Mouse (Mus musculus) hindlimb bud, embryonic 11.5 days (tissue): Measurements from ENCODE around the gene Bscl2.
"Not testable (repeated sequence)": the region's sequence is repeated elsewhere in the genome, so short reads cannot be mapped to it uniquely, and the experiment has no call there.

Source experiments
- DNase-seq: peaks from one replicate; pipeline ENCODE4 v3.0.0-alpha.2; 2012; ENCODE audit warnings: low read depth, low spot score; ENCODE audit errors: extremely low spot score

Bscl2 gene

DNA sequence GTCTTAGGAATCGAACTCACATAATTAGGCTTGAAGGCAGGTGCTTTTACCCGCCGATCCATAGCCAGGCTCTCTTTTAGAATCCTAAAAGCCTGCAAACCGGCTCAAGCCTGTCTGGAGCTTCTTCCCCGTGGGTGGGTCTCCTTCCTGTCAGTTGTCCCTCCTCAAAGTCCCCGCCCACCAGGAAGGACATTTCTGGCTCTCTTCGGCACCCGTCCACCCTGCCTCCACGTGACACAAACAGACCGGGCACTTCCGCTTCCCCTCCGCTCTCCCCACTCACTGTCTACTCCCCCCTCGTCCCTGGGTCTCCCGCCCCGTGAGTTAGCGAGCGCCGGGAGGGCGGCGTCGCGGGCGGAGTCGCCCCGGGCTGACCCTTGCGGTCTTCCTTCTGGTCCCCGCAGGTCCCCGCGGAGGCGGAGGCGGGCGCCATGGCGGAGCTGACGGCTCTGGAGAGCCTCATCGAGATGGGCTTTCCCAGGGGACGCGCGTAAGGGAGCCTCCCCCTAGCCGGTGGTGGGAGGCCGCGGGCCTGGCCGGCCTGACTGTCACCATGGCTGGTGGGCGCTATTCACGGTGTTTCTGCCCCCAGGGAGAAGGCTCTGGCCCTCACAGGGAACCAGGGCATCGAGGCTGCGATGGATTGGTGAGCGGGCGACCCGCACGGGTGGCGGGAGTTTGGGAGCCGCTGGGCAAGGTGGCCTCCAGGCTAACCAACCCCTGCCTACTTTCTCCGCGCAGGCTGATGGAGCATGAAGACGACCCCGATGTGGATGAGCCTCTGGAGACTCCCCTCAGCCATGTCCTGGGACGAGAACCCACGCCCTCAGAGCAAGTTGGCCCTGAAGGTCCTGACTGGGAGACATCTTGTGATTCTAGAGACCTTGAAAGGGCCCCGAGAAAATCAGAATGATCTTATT, 34.3 kb downstream of the Bscl2 start, which contains the start of gene Ubxn1:
Gene Ubxn1 (plus strand): TSS at position 230 of the 920 bp plus-strand sequence.
- DNase-seq = peak; percentile 79

DNA sequence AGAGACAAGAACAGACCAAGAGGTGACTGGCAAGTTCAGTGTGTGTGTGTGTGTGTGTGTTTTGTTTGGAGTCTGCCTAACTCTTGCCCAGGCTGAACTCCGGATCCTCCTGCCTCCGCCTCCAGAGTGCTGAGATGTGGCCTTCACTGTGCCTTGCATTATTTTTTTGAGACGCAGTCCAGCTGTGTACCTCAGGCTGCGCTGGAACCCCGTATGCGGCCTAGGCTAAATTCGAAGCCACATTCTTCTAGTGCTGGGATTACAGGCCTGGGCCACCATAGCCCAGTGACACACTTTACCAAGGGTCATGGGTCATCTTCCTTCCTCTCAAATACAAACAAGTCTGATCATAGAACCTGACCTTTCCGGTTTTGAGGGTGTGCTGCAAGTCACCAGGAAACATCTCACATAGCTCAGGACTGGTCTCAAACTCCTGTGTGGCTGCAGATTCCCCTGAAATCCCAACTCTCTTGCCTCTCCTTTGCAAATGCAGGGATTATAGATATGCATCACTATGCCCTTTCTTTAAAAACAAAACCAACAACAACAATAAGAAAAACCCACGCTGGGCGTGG, 35.1 kb downstream of the Bscl2 start:
- no peak for DNase-seq

DNA sequence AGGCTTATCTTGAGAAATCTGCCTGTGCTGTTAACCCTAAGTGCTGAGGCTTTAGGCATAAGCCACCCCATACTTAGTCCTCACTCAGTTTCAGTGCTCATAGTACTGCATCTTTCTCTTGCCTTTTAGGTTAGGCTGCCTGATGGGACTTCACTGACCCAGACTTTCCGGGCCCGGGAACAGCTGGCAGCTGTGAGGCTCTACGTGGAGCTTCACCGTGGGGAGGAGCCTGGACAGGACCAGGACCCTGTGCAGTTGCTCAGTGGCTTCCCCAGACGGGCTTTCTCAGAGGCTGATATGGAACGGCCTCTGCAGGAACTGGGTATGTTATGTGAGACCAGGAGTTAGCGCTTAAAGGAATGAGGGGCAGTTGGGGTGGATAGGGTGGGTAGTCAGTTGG, 37.8 kb downstream of the Bscl2 start:
- DNase-seq = no peak

DNA sequence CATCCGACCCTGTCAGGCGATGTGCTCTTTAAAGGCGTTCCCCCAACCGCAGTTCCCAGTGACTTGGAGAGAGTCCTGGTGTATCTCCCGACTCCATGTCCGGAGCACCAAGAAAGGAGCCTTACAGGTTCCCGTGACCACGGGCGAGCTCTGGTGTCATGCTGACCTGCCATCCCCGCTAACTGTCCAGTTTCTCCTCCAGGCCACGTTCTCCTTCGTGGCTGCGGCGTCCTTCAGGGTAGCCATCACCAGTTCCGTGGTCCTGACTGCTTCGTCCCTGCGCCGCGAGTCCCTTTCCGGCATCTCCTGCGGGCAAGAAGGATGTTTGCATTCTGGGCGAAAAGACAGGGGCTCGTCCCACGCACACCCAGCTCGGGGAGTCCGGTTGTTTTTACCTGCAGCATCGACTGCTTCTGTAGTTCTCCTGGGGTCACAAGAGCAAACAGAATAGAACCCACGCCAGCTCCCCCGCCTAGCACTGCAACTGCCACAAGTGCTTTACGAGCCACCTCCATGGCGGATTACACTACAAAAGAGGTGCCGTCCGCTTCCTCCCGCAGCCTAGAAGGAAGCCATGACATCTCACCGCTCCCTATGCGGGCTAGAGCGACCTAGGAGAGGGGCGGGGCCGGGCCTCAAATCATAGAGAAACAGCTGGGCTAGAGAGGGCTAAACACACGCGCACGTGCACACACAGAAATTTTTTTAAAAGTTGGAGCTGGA, 43.2 kb downstream of the Bscl2 start, which contains the start of gene Uqcc3:
Gene Uqcc3 (minus strand): TSS at position 613 of the 723 bp plus-strand sequence.
- DNase-seq = no peak

DNA sequence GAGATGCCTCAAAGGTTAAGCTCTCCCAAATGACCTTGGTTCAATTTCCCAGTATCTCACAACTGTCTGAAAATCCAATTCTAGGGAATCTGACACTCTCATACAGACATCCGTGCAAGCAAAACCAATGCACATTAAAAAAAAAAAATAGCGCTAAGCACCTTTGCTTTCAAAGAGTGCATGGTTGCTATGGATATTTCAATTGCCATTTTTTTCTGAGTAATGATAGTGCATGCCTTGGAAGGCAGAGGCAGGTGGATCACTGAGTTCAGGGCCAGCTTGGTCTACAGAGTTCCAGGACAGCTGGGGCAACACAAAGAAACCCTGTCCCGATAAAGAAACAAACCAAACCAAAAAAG, 43.7 kb downstream of the Bscl2 start:
- DNase-seq = no peak

DNA sequence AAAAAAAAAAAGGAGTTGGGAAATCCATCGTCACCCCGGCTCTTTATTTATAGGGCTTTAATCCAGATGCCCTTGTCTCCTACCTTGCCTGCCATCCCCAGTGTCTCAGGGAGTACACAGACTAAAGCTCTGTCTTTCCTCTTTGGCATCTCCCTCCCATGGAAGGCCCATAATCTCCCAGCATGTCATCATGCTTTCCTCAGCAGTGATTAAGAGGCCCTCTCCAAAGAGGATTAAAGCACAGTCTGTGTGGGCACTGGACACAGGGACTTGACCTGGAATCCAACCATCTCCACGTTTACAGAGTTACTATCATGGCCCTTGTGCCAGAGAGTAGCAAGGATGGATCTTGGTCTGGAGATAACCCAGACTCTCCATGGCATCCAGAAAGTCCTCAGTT, 46.3 kb downstream of the Bscl2 start, which contains the start of the genes Lbhd1 and Gm49403:
Gene Lbhd1 (plus strand): TSS at position 117 of the 400 bp plus-strand sequence.
Gene Gm49403 (plus strand): TSS at position 315 of the 400 bp plus-strand sequence.
- no peak for DNase-seq

DNA sequence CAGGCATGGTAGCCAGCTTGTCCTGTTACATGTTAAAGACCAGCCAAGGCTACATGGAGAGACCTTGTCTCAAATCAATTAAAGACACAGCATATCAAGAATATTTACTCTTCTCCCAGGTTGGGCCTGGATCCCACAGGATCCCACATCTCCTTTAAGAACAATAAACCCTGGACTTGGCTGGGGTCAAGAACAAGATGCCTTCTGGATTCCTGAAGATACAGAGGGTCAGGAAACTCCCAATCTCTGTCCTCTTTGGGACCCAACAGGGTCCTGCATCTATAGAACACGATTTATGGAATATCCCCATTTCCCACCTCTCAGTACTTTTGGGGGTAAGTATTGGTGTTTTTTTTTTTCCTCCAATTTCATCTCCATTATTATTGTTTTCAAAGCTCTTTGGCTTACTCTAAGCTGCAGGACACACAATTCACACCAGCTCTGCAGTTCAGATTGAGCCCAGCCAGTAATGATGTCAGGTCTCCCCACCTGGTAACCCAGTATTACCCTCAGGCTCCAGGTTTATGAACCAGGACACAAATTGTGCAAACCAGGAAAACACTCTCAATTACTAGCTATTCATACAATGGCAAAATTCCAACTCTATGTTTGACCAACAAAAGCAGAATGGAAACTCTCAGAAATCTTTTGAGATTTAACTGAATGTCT, 49.8 kb downstream of the Bscl2 start:
- no peak for DNase-seq

DNA sequence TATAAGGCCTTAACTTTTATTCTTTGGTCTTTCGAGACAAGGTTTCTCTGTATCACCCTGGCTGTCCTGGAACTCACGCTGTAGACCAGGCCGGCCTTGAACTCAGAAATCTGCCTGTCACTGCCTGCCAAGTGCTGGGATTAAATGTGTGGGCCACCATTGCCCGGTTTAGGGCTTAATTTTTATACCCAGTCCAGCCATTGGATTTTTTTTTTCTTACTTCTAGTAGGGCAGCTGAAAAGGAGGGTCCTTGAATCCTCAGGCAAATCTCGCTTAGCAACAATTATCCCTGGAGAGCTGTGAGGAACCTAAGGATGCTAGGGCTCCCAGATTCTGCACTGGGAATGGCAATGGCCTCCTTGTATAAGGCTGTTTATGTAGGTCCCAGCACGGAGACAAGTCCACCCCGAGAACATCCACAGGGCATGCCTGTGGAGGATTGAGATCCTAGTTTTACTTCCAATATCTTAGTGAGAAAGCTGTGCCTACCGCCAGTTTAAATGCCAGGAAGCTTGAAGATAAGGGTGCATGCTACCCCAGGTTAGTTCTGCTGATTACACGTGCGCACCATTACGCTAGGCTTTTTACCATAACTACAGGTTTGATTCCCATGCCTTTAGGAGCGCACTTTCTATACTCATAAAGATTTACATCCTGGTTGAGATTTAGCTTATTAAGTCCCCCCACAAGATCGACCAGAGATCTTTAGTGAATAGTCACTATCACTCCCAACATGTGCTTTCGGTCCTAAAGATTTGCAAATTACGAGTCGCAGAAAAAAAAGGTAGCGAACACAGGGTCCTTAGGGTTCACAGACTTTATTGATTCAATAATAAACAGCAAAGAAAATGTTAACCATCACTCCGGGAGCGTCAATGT, 50.6 kb downstream of the Bscl2 start:
- DNase-seq = no peak

DNA sequence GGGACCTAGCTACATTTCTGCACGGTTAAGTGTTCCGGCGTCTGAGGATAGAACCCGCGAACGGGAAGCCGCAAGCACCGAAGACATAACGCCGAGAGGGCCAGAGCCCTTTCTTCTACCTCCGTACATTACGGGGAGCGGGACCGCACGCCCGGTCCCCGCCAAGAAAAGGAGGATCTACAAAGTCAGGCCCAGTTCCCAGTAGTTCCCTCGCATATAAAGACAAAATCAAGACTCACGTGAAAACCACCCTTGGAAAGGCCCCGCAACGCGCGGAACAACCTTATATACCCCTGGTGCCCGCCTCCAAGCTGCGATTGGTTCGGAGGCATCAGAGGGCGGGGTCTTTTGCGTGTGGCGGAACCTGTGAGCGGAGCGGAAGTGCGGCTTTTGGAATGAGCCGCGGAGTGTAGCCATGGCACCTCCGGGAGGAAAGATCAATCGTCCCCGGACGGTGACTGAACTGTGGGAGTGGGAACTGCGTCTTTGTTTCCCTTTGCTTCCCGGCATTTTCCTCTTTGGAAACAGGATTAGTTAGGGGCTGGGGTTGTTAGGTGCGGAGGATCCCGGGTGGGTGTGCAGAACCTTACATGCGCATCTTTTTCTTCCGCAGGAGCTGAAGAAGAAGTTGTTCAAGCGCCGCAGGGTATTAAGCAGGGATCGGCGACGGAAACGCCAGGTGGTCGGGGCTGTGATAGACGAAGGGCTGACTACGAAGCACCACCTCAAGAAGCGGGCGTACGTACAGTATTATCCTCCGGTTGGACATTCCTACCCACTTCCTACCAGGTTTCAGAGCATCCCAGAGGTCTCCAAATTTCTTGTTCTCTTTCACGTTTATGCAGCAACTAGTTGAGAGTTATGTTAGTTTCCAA, 51.5 kb downstream of the Bscl2 start, which contains the start of the genes 1810009A15Rik and Gm49416:
Gene 1810009A15Rik (plus strand): TSS at position 343 of the 875 bp plus-strand sequence.
Gene Gm49416 (plus strand): TSS at position 416 of the 875 bp plus-strand sequence.
- DNase-seq = peak; percentile 86

DNA sequence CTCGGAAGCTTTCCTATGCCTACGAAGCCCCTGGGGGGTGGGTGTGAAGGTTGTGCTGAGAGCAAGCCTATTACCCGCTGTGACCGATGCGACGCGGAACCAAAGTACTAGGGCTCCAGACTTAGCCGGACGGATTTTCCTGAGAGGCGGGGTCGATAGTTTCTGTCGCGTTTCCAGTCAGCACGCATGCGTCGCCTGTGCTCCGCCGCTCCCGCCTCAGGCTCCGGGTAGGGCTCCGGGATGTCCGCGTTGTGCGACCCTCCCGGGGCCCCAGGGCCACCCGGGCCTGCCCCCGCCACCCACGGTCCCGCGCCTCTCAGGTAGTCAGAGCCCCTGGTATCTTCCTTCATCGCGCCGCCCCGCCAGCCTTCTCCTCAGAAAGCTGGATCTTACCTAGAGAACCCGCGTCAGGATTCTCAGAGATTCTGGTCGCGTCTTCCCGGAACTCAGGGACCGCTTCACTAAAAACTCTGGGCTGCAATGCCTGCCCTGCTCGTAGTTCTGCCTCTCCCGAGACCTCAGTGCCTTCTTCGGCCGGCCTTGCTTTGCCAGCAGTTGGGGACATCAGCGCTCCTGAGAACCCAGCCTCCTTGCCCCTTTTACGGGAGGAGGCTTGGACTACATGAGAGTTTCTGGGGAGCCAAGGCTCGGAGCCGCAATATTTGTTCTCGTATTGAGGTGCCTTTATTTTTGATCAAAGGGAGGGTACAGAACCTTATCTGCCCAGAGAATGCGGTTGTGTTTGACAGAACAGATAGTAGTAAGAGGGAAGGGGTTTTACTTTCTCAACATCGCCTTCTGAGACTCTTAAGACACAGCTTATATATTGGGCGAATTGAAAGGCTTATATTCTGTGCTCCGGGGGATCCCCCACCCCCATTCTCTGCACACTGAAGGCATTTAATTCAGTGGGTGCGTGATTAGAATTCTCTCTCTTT, 55.8 kb downstream of the Bscl2 start, which contains the start of gene Ints5:
Gene Ints5 (plus strand): TSS at position 177 of the 938 bp plus-strand sequence.
- no peak for DNase-seq

DNA sequence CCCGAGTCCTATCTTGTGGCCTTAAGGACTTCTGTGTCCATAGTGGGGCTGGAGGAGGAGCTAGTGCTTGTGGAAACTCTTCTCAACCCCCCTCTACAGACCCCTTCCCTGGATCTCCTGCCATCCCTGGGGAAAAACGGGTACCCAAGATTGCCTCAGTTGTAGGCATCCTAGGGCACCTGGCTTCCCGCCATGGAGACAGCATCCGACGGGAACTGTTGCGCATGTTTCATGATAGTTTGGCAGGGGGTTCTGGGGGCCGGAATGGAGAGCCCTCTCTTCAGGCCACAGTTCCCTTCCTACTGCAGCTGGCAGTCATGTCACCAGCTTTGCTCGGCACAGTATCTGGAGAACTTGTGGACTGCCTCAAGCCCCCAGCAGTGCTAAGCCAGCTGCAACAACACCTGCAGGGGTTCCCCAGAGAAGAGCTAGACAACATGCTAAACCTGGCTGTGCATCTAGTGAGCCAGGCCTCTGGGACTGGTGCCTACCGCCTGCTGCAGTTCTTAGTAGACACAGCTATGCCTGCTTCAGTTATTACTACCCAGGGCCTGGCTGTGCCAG, 58.2 kb downstream of the Bscl2 start:
- no peak for DNase-seq

DNA sequence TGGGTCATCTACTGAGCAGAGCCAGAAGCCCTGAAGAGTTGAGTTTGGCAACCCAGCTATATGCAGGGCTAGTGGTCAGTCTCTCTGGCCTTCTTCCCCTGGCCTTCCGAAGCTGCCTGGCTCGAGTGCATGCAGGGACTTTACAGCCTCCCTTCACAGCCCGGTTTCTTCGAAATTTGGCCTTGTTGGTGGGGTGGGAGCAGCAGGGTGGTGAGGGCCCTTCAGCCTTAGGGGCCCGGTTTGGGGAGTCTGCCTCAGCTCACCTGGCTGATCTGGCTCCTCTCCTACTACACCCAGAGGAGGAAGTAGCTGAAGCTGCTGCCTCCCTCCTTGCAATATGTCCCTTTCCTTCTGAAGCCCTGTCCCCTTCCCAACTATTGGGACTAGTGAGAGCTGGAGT, 59.0 kb downstream of the Bscl2 start:
- DNase-seq = not testable (repeated sequence)

DNA sequence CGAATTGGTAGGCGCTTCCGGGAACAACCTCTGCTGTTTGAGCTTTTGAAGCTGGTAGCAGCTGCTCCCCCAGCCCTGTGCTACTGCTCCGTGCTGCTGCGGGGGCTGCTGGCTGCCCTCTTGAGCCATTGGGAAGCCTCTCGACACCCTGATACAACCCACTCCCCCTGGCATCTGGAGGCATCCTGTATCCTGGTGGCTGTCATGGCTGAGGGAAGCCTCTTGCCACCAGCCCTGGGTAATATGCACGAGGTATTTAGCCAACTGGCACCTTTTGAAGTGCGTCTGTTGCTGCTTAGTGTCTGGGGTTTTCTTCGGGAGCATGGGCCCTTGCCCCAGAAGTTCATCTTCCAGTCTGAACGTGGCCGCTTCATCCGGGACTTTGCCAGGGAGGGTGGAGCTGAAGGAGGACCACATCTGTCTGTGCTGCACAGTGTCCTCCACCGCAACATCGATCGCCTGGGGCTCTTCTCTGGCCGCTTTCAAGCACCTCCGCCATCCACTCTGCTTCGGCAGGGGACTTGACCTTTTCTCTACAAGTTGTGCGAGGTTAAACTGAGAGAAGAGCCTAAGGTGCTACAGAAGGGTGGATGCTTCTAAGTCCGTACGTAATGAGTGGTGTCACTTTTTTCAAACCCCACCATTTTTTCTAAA, 60.1 kb downstream of the Bscl2 start:
- DNase-seq = not testable (repeated sequence)

DNA sequence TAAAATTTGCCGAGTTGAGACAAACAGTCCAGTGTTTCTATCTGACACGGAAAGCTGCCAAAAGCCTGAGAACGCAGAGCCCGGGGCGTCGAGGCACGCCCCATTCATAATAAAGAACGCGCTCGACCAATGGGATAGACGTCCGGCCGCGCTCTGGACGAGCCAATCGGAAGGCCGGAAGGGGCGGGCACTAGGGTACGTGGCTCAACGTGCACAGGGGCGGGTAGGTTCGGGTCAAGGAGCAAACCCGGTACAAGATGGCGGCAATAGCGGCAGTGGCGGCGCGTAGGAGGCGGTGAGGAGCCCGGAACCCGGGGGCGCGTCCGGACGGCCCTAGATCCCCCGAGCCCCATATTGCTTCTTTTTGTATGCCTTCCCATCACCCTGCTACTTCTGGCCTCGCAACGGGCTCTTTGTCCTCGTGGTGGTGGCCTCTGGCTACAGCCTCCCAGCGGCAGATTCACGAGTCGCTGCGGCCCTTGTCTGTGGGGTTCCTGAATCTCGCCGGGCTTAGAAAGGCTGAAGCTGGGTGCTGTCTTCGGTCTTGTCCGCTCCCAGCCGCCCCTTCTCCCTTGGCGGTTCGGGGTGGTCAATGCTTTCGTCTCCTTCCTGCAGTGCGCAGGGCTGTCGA, 60.7 kb downstream of the Bscl2 start, which contains the start of gene Ganab:
Gene Ganab (plus strand): TSS at position 207 of the 631 bp plus-strand sequence.
- peak; percentile 89 for DNase-seq
